Mouse (Mus musculus) myocyte (in vitro differentiated cells): ENCODE results near the gene Eipr1. TPM values are rescaled to one million over a fixed set of nuclear protein-coding genes. Genes with fewer than 3 reads are reported as not detected.

Experiments used
- H3K27me3 ChIP-seq: one replicate; pipeline ENCODE4 v1.6.1; 2011; ENCODE audit not compliant: control insufficient read depth, insufficient read depth, insufficient read length
- H3K36me3 ChIP-seq: one replicate; pipeline ENCODE4 v1.6.1; 2011; ENCODE audit not compliant: control insufficient read depth, insufficient read depth
- H3K4me2 ChIP-seq: one replicate; pipeline ENCODE4 v1.6.1; 2011; ENCODE audit warnings: low read depth, control low read depth
- H3K4me3 ChIP-seq: one replicate; pipeline ENCODE4 v1.5.1; 2011; ENCODE audit warnings: mild to moderate bottlenecking, control low read depth, moderate library complexity
- H3K79me2 ChIP-seq: one replicate; pipeline ENCODE4 v1.6.1; 2011; ENCODE audit not compliant: control insufficient read depth, insufficient read depth
- H3ac ChIP-seq: one replicate; pipeline ENCODE4 v1.6.1; 2011; ENCODE audit not compliant: control insufficient read depth, insufficient read length
- CEBPB ChIP-seq: IDR thresholded peaks from 2 replicates; pipeline ENCODE4 v1.6.1; 2011; ENCODE audit warnings: mild to moderate bottlenecking, moderate library complexity; ENCODE audit not compliant: poor library complexity, insufficient read depth, severe bottlenecking
- E2F4 ChIP-seq: IDR thresholded peaks from one replicate; pipeline ENCODE4 v1.6.1; 2011; ENCODE audit warnings: mild to moderate bottlenecking, control low read depth, moderate library complexity; ENCODE audit not compliant: insufficient read depth
- MAX ChIP-seq: IDR thresholded peaks from one replicate; pipeline ENCODE4 v1.6.1; 2011; ENCODE audit warnings: low read depth, mild to moderate bottlenecking, control low read depth
- MYOD1 ChIP-seq, 3 experiments: IDR thresholded peaks; one replicate each; pipeline ENCODE4 v1.6.1; 2011; ENCODE audit warnings: control low read depth in 2 of 3, low read depth in 2 of 3, mild to moderate bottlenecking in 2 of 3, moderate library complexity in 1 of 3; ENCODE audit not compliant: insufficient read length in 2 of 3, control insufficient read depth in 1 of 3
- MYOG ChIP-seq, 3 experiments: IDR thresholded peaks; one replicate each; pipeline ENCODE4 v1.6.1; 2011; ENCODE audit warnings: control low read depth in 2 of 3, low read depth in 2 of 3, mild to moderate bottlenecking in 2 of 3; ENCODE audit not compliant: insufficient read length in 2 of 3, control insufficient read depth in 1 of 3, insufficient read depth in 1 of 3
- POLR2A ChIP-seq: IDR thresholded peaks from one replicate; pipeline ENCODE4 v1.6.1; 2011; ENCODE audit warnings: low read depth, mild to moderate bottlenecking, control low read depth, moderate library complexity; ENCODE audit not compliant: insufficient read length
- POLR2AphosphoS2 ChIP-seq: IDR thresholded peaks from one replicate; pipeline ENCODE4 v1.6.1; 2011; ENCODE audit warnings: low read depth, control low read depth; ENCODE audit not compliant: insufficient read length
- REST ChIP-seq: IDR thresholded peaks from one replicate; pipeline ENCODE4 v1.6.1; 2011; ENCODE audit warnings: mild to moderate bottlenecking, control low read depth, moderate library complexity; ENCODE audit not compliant: insufficient read depth, insufficient read length
- SRF ChIP-seq: IDR thresholded peaks from one replicate; pipeline ENCODE4 v1.6.1; 2011; ENCODE audit warnings: low read depth; ENCODE audit not compliant: control insufficient read depth, insufficient read length
- TCF12 ChIP-seq: IDR thresholded peaks from one replicate; pipeline ENCODE4 v1.6.1; 2011; ENCODE audit warnings: mild to moderate bottlenecking, control low read depth; ENCODE audit not compliant: poor library complexity, insufficient read depth, severe bottlenecking
- TCF3 ChIP-seq: IDR thresholded peaks from one replicate; pipeline ENCODE4 v1.6.1; 2011; ENCODE audit warnings: low read depth, control low read depth; ENCODE audit not compliant: insufficient read length
- USF1 ChIP-seq: IDR thresholded peaks from one replicate; pipeline ENCODE4 v1.6.1; 2011; ENCODE audit warnings: low read depth, mild to moderate bottlenecking, control low read depth, moderate library complexity
- polyA plus RNA-seq: library from polyadenylated mRNA; unstranded; fragments of >200 nt; fragmentation: generic; extraction: Trizol; gene quantifications from one replicate; pipeline ENCODE4 v1.2.1, GENCODE M21; 2012; ENCODE audit warnings: missing spikeins

Eipr1 gene
- polyA plus RNA-seq, 1 experiment, result 19.5 TPM

GRCm38 (mm10) chr12:28714822-28715632 is 36.6 kb upstream of the Eipr1 start:
- Histone ChIP-seq H3K4me2 (no peak overlapping the region), H3K79me2 (no peaks in the 10 kb centered on the region), H3K4me3 (no peak overlapping the region), H3ac (no peak overlapping the region), H3K36me3 (peaks cover 12% of the 10 kb centered on the region), H3K27me3 (no peaks in the 10 kb centered on the region)
- TF ChIP-seq CEBPB, result no peak
- TF ChIP-seq POLR2AphosphoS2, result no peak
- TF ChIP-seq MYOD1 (IDR thresholded peaks at IDR 0.05; ENCODE audit: control insufficient read depth in 1 of 3, insufficient read length in 2 of 3, low read depth in 2 of 3), result no peak
- TF ChIP-seq MYOG (IDR thresholded peaks at IDR 0.05; ENCODE audit: control insufficient read depth in 1 of 3, insufficient read depth in 1 of 3, insufficient read length in 2 of 3, low read depth in 2 of 3), result no peak
- TF ChIP-seq SRF, result no peak
- no peak for TF ChIP-seq POLR2A
- TF ChIP-seq REST, result no peak
- no peak for TF ChIP-seq TCF3
- no peak for TF ChIP-seq E2F4
- TF ChIP-seq TCF12, result no peak
- no peak for TF ChIP-seq USF1
- no peak for TF ChIP-seq MAX

DNA sequence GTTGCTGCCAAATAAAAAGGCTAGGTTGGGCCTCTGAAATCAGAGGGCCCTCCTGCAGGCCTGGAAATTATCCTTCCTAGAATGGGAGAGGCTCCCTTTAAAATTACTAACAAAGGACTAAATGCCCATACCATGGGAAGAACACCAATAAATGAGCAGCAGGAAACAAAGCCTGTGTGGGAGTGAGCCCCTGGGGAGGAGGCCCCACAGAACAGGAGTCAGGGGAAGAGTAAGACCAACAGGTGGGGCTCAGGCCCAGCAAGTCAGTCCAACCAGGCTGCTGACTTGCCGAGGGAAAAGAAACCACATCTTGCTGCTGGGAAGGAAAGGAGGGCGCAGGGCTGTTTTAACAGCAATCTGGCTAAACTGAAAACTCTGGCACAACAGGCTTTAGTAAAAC is 34.5 kb upstream of the Eipr1 start:
- Histone ChIP-seq H3ac (no peak overlapping the region), H3K4me3 (no peak overlapping the region), H3K79me2 (no peaks in the 10 kb centered on the region), H3K27me3 (no peaks in the 10 kb centered on the region), H3K36me3 (peaks cover 20% of the 10 kb centered on the region), H3K4me2 (no peak overlapping the region)
- TF ChIP-seq MAX, result no peak
- TF ChIP-seq CEBPB, result no peak
- TF ChIP-seq TCF3, result no peak

- Histone ChIP-seq H3K27me3 (no peaks in the 10 kb centered on the region), H3ac (no peak overlapping the region), H3K36me3 (peaks cover 20% of the 10 kb centered on the region), H3K4me3 (no peak overlapping the region), H3K79me2 (no peaks in the 10 kb centered on the region), H3K4me2 (no peak overlapping the region)
- TF ChIP-seq CEBPB, result no peak
- no peak for TF ChIP-seq POLR2AphosphoS2
- TF ChIP-seq TCF3, result no peak
- no peak for TF ChIP-seq MYOD1 (IDR thresholded peaks at IDR 0.05; ENCODE audit: control insufficient read depth in 1 of 3, insufficient read length in 2 of 3, low read depth in 2 of 3)
- TF ChIP-seq MYOG (IDR thresholded peaks at IDR 0.05; ENCODE audit: control insufficient read depth in 1 of 3, insufficient read depth in 1 of 3, insufficient read length in 2 of 3, low read depth in 2 of 3), result no peak
- no peak for TF ChIP-seq MAX
- no peak for TF ChIP-seq E2F4
- no peak for TF ChIP-seq REST
Observed at GRCm38 (mm10) chr12:28718106-28718505, 33.5 kb upstream of the Eipr1 start.

DNA sequence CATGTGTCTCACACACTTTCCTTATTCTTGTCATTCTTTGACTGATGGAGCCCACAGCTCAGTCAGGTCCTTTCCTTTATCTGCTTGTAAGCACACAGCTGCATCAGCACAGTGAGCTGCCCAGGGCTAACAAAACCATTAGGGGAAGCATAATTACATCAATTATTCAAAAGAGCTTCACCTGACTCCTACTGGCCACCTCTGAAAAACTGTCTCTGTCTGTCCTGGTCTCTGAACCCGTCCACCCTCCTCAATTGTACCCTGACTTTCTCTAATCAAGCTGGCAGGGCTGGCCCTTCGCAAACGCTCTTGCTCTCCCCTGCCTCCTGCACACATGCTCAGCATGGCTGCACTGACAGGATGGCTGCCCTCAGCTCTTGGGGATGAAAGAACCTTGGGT is 27.2 kb upstream of the Eipr1 start:
- Histone ChIP-seq H3ac (no peak overlapping the region), H3K36me3 (peaks cover 13% of the 10 kb centered on the region), H3K27me3 (no peaks in the 10 kb centered on the region), H3K4me3 (no peak overlapping the region), H3K4me2 (no peak overlapping the region), H3K79me2 (no peaks in the 10 kb centered on the region)
- TF ChIP-seq POLR2AphosphoS2 (no peak), SRF (no peak), USF1 (no peak), E2F4 (no peak), POLR2A (no peak), MYOD1 (IDR thresholded peaks at IDR 0.05; ENCODE audit: control insufficient read depth in 1 of 3, insufficient read length in 2 of 3, low read depth in 2 of 3) (no peak), MAX (no peak), TCF3 (no peak), TCF12 (no peak), MYOG (IDR thresholded peaks at IDR 0.05; ENCODE audit: control insufficient read depth in 1 of 3, insufficient read depth in 1 of 3, insufficient read length in 2 of 3, low read depth in 2 of 3) (no peak), REST (no peak), CEBPB (no peak)

GRCm38 (mm10) chr12:28726204-28726603 is 25.4 kb upstream of the Eipr1 start:
- Histone ChIP-seq H3K79me2 (no peaks in the 10 kb centered on the region), H3K36me3 (no peaks in the 10 kb centered on the region), H3ac (no peak overlapping the region), H3K4me2 (no peak overlapping the region), H3K27me3 (no peaks in the 10 kb centered on the region), H3K4me3 (no peak overlapping the region)
- TF ChIP-seq TCF12 (no peak), REST (no peak), TCF3 (no peak), MYOD1 (IDR thresholded peaks at IDR 0.05; ENCODE audit: control insufficient read depth in 1 of 3, insufficient read length in 2 of 3, low read depth in 2 of 3) (no peak), MAX (no peak), SRF (no peak), USF1 (no peak), CEBPB (no peak), MYOG (IDR thresholded peaks at IDR 0.05; ENCODE audit: control insufficient read depth in 1 of 3, insufficient read depth in 1 of 3, insufficient read length in 2 of 3, low read depth in 2 of 3) (peak in 1 of 3 experiments; percentile 46)
